Mouse (Mus musculus): ENCODE results near the gene Arrdc3.
"Not testable (repeated sequence)": the region's sequence is repeated elsewhere in the genome, so short reads cannot be mapped to it uniquely, and the experiment has no call there.

The Arrdc3 gene

GRCm38 (mm10) chr13:80883190-80883589, at the start of gene Arrdc3:
Gene Arrdc3, plus strand, starts transcription at chr13:80883384.
- peak; percentile 97 for DNase-seq

GRCm38 (mm10) chr13:80862215-80862614, 21.0 kb upstream of the Arrdc3 start:
- peak; percentile 75 for DNase-seq

GRCm38 (mm10) chr13:80864195-80864594, 19.0 kb upstream of the Arrdc3 start:
- DNase-seq: no peak

GRCm38 (mm10) chr13:80875126-80875525, 8.1 kb upstream of the Arrdc3 start:
- DNase-seq: no peak

GRCm38 (mm10) chr13:80880756-80881155, 2.4 kb upstream of the Arrdc3 start:
- no peak for DNase-seq

GRCm38 (mm10) chr13:80881722-80882500, 1.3 kb upstream of the Arrdc3 start:
- no peak for DNase-seq

GRCm38 (mm10) chr13:80882716-80883135, 458 bp upstream of the Arrdc3 start:
- no peak for DNase-seq

- DNase-seq: no peak
Measured at GRCm38 (mm10) chr13:80883649-80884376, 629 bp downstream of the Arrdc3 start.

GRCm38 (mm10) chr13:80884377-80884983, 1.3 kb downstream of the Arrdc3 start:
- DNase-seq: peak; percentile 65

- peak; percentile 95 for DNase-seq
Measured at GRCm38 (mm10) chr13:80885103-80885833, 2.1 kb downstream of the Arrdc3 start.

GRCm38 (mm10) chr13:80885834-80886663, 2.9 kb downstream of the Arrdc3 start:
- peak; percentile 97 for DNase-seq

- DNase-seq: no peak
Measured at GRCm38 (mm10) chr13:80886664-80887210, 3.6 kb downstream of the Arrdc3 start.

GRCm38 (mm10) chr13:80887842-80888241, 4.7 kb downstream of the Arrdc3 start:
- no peak for DNase-seq

GRCm38 (mm10) chr13:80894928-80895327, 11.7 kb downstream of the Arrdc3 start:
- DNase-seq: not testable (repeated sequence)

GRCm38 (mm10) chr13:80897411-80897810, 14.2 kb downstream of the Arrdc3 start:
- no peak for DNase-seq

- no peak for DNase-seq
Measured at GRCm38 (mm10) chr13:80898095-80898494, 14.9 kb downstream of the Arrdc3 start.

GRCm38 (mm10) chr13:80899435-80900029, 16.3 kb downstream of the Arrdc3 start:
- no peak for DNase-seq

GRCm38 (mm10) chr13:80901432-80901831, 18.2 kb downstream of the Arrdc3 start:
- DNase-seq: no peak

- no peak for DNase-seq
Measured at GRCm38 (mm10) chr13:80902796-80903195, 19.6 kb downstream of the Arrdc3 start.

GRCm38 (mm10) chr13:80913361-80913760, 30.2 kb downstream of the Arrdc3 start:
- DNase-seq: no peak

- DNase-seq: no peak
Measured at GRCm38 (mm10) chr13:80920939-80921338, 37.8 kb downstream of the Arrdc3 start.
